Mouse (Mus musculus): ENCODE results near the gene Mthfr. TPM values are rescaled to one million over a fixed set of nuclear protein-coding genes. Genes with fewer than 3 reads are reported as not detected.

The Mthfr gene
- total RNA-seq, 1 experiment = 34.0 TPM

DNA sequence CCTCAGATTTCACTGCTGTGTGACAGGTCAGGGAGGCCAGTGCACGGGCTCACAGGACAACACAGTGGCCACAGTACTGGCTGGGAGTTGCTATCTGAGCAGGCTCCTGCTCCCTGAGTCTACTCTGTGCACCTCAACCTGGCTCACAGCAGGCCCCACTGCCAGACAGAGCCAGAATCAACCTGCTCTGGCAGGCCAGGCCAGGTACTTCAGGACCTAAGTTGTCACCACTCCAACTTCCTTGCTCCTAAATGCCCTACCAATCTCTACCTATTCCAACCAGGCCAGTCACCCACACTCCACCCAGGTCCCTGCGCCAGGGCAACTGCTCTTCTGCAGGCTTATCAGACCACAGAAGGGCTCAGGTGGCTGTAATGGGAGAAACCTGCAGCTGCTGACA is 29.2 kb upstream of the Mthfr start:
- H3K9me3 ChIP-seq (ENCODE audit: control insufficient read depth, insufficient read depth, low read depth, low read length) = no peaks in the 10 kb centered on the region
- H3K4me1 ChIP-seq (ENCODE audit: control insufficient read depth in 2 of 2, insufficient read depth in 2 of 2, low read length in 2 of 2, poor library complexity in 1 of 2) = no peaks in the 10 kb centered on the region
- no peak overlapping the region for H3K27ac ChIP-seq (ENCODE audit: insufficient read depth, low read depth, low read length, poor library complexity, severe bottlenecking)
- no peak overlapping the region for H3K9ac ChIP-seq (ENCODE audit: insufficient read depth, low read depth, low read length, poor library complexity, severe bottlenecking)
- no peak for DNase-seq (ENCODE audit: low read depth, low spot score)
- TF ChIP-seq ZC3H11A (IDR thresholded peaks at IDR 0.05; ENCODE audit: borderline replicate concordance, low read depth, low read length) (no peak), MAFK (IDR thresholded peaks at IDR 0.05; ENCODE audit: insufficient read depth, low read depth, low read length) (no peak), ZNF384 (IDR thresholded peaks at IDR 0.05; ENCODE audit: low read depth, low read length) (no peak), HCFC1 (IDR thresholded peaks at IDR 0.05; ENCODE audit: borderline replicate concordance, insufficient read depth, low read length) (no peak), CHD2 (IDR thresholded peaks at IDR 0.05; ENCODE audit: low read depth, low read length) (no peak)
- H3K4me3 ChIP-seq (ENCODE audit: insufficient read depth in 1 of 2, low read depth in 1 of 2, low read length in 2 of 2, poor library complexity in 1 of 2, severe bottlenecking in 1 of 2) = no peak overlapping the region
- H3K36me3 ChIP-seq (ENCODE audit: control insufficient read depth, insufficient read depth, low read length, poor library complexity, severe bottlenecking) = peaks cover 84% of the 10 kb centered on the region
- in situ Hi-C loops (cut with MboI; ENCODE audit: low sequenced_read_pairs in 2 of 2, unreplicated experiment in 2 of 2) = no loop called here

GRCm38 (mm10) chr4:148011332-148011731 is 27.5 kb upstream of the Mthfr start:
- no peaks in the 10 kb centered on the region for H3K9me3 ChIP-seq (ENCODE audit: control insufficient read depth, insufficient read depth, low read depth, low read length)
- H3K4me3 ChIP-seq (ENCODE audit: insufficient read depth in 1 of 2, low read depth in 1 of 2, low read length in 2 of 2, poor library complexity in 1 of 2, severe bottlenecking in 1 of 2) = no peak overlapping the region
- no peak overlapping the region for H3K9ac ChIP-seq (ENCODE audit: insufficient read depth, low read depth, low read length, poor library complexity, severe bottlenecking)
- peaks cover 86% of the 10 kb centered on the region for H3K36me3 ChIP-seq (ENCODE audit: control insufficient read depth, insufficient read depth, low read length, poor library complexity, severe bottlenecking)
- no peak for DNase-seq (ENCODE audit: low read depth, low spot score)
- no peak overlapping the region for H3K27ac ChIP-seq (ENCODE audit: insufficient read depth, low read depth, low read length, poor library complexity, severe bottlenecking)
- TF ChIP-seq ZC3H11A (IDR thresholded peaks at IDR 0.05; ENCODE audit: borderline replicate concordance, low read depth, low read length) (no peak), HCFC1 (IDR thresholded peaks at IDR 0.05; ENCODE audit: borderline replicate concordance, insufficient read depth, low read length) (no peak), ZNF384 (IDR thresholded peaks at IDR 0.05; ENCODE audit: low read depth, low read length) (no peak), CHD2 (IDR thresholded peaks at IDR 0.05; ENCODE audit: low read depth, low read length) (no peak), MAFK (IDR thresholded peaks at IDR 0.05; ENCODE audit: insufficient read depth, low read depth, low read length) (no peak)
- in situ Hi-C loops (cut with MboI; ENCODE audit: low sequenced_read_pairs in 2 of 2, unreplicated experiment in 2 of 2) = no loop called here
- no peaks in the 10 kb centered on the region for H3K4me1 ChIP-seq (ENCODE audit: control insufficient read depth in 2 of 2, insufficient read depth in 2 of 2, low read length in 2 of 2, poor library complexity in 1 of 2)

DNA sequence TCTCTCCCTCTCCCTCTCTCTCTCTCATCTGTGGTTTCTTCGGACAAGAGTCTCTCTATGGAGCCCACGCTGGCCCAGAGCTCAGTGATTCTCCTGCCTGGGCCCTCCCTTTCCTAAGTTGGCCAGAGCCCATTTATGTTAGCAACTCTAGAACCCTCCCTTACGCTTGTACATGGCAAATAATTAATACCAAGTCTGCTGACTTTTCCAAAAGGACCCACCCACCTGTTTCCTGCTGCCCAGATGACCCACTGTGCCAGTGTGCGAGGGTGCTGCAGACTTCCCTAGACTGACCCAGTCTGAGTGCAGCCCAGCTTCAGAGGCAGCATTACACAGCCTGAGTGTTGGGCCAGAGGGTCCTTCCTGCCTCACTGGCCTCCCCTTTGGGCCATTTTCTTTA is 26.7 kb upstream of the Mthfr start:
- H3K27ac ChIP-seq (ENCODE audit: insufficient read depth, low read depth, low read length, poor library complexity, severe bottlenecking) = no peak overlapping the region
- no peak for DNase-seq (ENCODE audit: low read depth, low spot score)
- no peak for TF ChIP-seq CHD2 (IDR thresholded peaks at IDR 0.05; ENCODE audit: low read depth, low read length)
- no peak for TF ChIP-seq HCFC1 (IDR thresholded peaks at IDR 0.05; ENCODE audit: borderline replicate concordance, insufficient read depth, low read length)
- no peak for TF ChIP-seq MAFK (IDR thresholded peaks at IDR 0.05; ENCODE audit: insufficient read depth, low read depth, low read length)
- TF ChIP-seq ZNF384 (IDR thresholded peaks at IDR 0.05; ENCODE audit: low read depth, low read length) = no peak
- TF ChIP-seq ZC3H11A (IDR thresholded peaks at IDR 0.05; ENCODE audit: borderline replicate concordance, low read depth, low read length) = no peak
- no peaks in the 10 kb centered on the region for H3K9me3 ChIP-seq (ENCODE audit: control insufficient read depth, insufficient read depth, low read depth, low read length)
- no peak overlapping the region for H3K9ac ChIP-seq (ENCODE audit: insufficient read depth, low read depth, low read length, poor library complexity, severe bottlenecking)
- in situ Hi-C loops (cut with MboI; ENCODE audit: low sequenced_read_pairs in 2 of 2, unreplicated experiment in 2 of 2) = no loop called here
- peaks cover 86% of the 10 kb centered on the region for H3K36me3 ChIP-seq (ENCODE audit: control insufficient read depth, insufficient read depth, low read length, poor library complexity, severe bottlenecking)
- no peaks in the 10 kb centered on the region for H3K4me1 ChIP-seq (ENCODE audit: control insufficient read depth in 2 of 2, insufficient read depth in 2 of 2, low read length in 2 of 2, poor library complexity in 1 of 2)
- H3K4me3 ChIP-seq (ENCODE audit: insufficient read depth in 1 of 2, low read depth in 1 of 2, low read length in 2 of 2, poor library complexity in 1 of 2, severe bottlenecking in 1 of 2) = no peak overlapping the region

GRCm38 (mm10) chr4:148015418-148015817 is 23.5 kb upstream of the Mthfr start:
- H3K4me3 ChIP-seq (ENCODE audit: insufficient read depth in 1 of 2, low read depth in 1 of 2, low read length in 2 of 2, poor library complexity in 1 of 2, severe bottlenecking in 1 of 2) = no peak overlapping the region
- no peaks in the 10 kb centered on the region for H3K9me3 ChIP-seq (ENCODE audit: control insufficient read depth, insufficient read depth, low read depth, low read length)
- H3K27ac ChIP-seq (ENCODE audit: insufficient read depth, low read depth, low read length, poor library complexity, severe bottlenecking) = no peak overlapping the region
- TF ChIP-seq ZC3H11A (IDR thresholded peaks at IDR 0.05; ENCODE audit: borderline replicate concordance, low read depth, low read length) (no peak), HCFC1 (IDR thresholded peaks at IDR 0.05; ENCODE audit: borderline replicate concordance, insufficient read depth, low read length) (no peak), CHD2 (IDR thresholded peaks at IDR 0.05; ENCODE audit: low read depth, low read length) (no peak), ZNF384 (IDR thresholded peaks at IDR 0.05; ENCODE audit: low read depth, low read length) (no peak), MAFK (IDR thresholded peaks at IDR 0.05; ENCODE audit: insufficient read depth, low read depth, low read length) (no peak)
- no peaks in the 10 kb centered on the region for H3K4me1 ChIP-seq (ENCODE audit: control insufficient read depth in 2 of 2, insufficient read depth in 2 of 2, low read length in 2 of 2, poor library complexity in 1 of 2)
- peaks cover 87% of the 10 kb centered on the region for H3K36me3 ChIP-seq (ENCODE audit: control insufficient read depth, insufficient read depth, low read length, poor library complexity, severe bottlenecking)
- in situ Hi-C loops (cut with MboI; ENCODE audit: low sequenced_read_pairs in 2 of 2, unreplicated experiment in 2 of 2) = no loop called here
- peak; percentile 45 for DNase-seq (ENCODE audit: low read depth, low spot score)
- H3K9ac ChIP-seq (ENCODE audit: insufficient read depth, low read depth, low read length, poor library complexity, severe bottlenecking) = no peak overlapping the region

DNA sequence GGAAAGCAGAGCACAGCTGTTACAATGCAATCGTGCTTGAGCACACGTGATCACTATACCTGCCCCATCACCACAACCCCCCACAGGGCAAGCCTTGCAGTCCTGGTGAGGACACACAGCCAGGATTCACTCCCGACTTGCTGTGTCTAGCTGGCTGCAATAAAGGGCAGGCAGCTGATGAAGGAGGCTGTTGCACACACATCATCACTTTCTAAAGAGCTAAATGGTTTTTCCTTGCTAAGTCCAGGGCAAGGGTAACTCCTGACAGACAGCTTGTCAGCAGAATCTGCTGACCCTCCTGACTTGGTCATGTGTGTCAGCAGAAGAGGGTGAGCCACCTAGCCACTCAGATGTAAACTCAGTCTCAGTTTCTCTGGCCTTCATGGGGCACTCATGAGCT is 21.9 kb upstream of the Mthfr start:
- H3K9ac ChIP-seq (ENCODE audit: insufficient read depth, low read depth, low read length, poor library complexity, severe bottlenecking) = no peak overlapping the region
- H3K4me1 ChIP-seq (ENCODE audit: control insufficient read depth in 2 of 2, insufficient read depth in 2 of 2, low read length in 2 of 2, poor library complexity in 1 of 2) = no peaks in the 10 kb centered on the region
- DNase-seq (ENCODE audit: low read depth, low spot score) = no peak
- peaks cover 81% of the 10 kb centered on the region for H3K36me3 ChIP-seq (ENCODE audit: control insufficient read depth, insufficient read depth, low read length, poor library complexity, severe bottlenecking)
- TF ChIP-seq ZC3H11A (IDR thresholded peaks at IDR 0.05; ENCODE audit: borderline replicate concordance, low read depth, low read length) (no peak), MAFK (IDR thresholded peaks at IDR 0.05; ENCODE audit: insufficient read depth, low read depth, low read length) (no peak), HCFC1 (IDR thresholded peaks at IDR 0.05; ENCODE audit: borderline replicate concordance, insufficient read depth, low read length) (no peak), CHD2 (IDR thresholded peaks at IDR 0.05; ENCODE audit: low read depth, low read length) (no peak), ZNF384 (IDR thresholded peaks at IDR 0.05; ENCODE audit: low read depth, low read length) (no peak)
- in situ Hi-C loops (cut with MboI; ENCODE audit: low sequenced_read_pairs in 2 of 2, unreplicated experiment in 2 of 2) = no loop called here
- no peaks in the 10 kb centered on the region for H3K9me3 ChIP-seq (ENCODE audit: control insufficient read depth, insufficient read depth, low read depth, low read length)
- H3K4me3 ChIP-seq (ENCODE audit: insufficient read depth in 1 of 2, low read depth in 1 of 2, low read length in 2 of 2, poor library complexity in 1 of 2, severe bottlenecking in 1 of 2) = no peak overlapping the region
- no peak overlapping the region for H3K27ac ChIP-seq (ENCODE audit: insufficient read depth, low read depth, low read length, poor library complexity, severe bottlenecking)

Measured in ES-E14 (cell line).